Mouse (Mus musculus) megakaryocyte, embryonic 14.5 days (primary cell): Measurements from ENCODE around the gene 9530077C05Rik.

Experiments
- FLI1 ChIP-seq: IDR thresholded peaks from 2 replicates; pipeline ENCODE4 v1.6.1; 2012; ENCODE audit warnings: low read length, inconsistent platforms, mixed read lengths
- GATA1 ChIP-seq: IDR thresholded peaks from 3 replicates; pipeline ENCODE4 v1.6.1; 2012; ENCODE audit warnings: mixed read lengths, low read length, inconsistent platforms, borderline replicate concordance

DNA sequence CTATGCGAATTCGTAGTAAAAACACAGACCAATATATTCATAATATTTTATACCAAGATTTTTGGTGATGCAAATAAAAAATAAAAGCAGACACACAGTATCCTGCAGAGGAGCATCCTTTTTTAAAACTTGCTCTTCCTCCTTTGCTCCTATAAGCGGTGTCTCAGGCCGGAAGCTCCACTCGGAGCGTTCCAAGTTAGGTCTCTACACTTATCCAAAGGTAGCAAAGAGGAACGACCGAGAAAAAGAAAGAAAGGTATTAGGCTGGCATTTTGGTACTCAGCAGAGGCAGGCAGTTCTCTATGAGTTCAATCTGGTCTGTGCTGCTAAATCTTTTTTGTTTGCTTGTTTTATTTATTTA, 57.6 kb downstream of the 9530077C05Rik start:
- TF ChIP-seq GATA1 (no peak), FLI1 (no peak)
